Mouse (Mus musculus) inflammation-experienced regulatory T-cells, adult 6 months (primary cell): Measurements from ENCODE around the gene Tfip11. TPM values are rescaled to one million over a fixed set of nuclear protein-coding genes. Genes with fewer than 3 reads are reported as not detected.

ENCODE experiments used
- ATAC-seq: one replicate; pipeline ENCODE4 v1.8.0; 2017
- polyA plus RNA-seq, 3 experiments: library from polyadenylated mRNA; unstranded; fragments of 100-300 nt; shearing (Covaris generic); gene quantifications; one replicate each; pipeline ENCODE4 v1.2.1; 2017

The Tfip11 gene
- polyA plus RNA-seq, 3 experiments from 2014 or later = 14.7 to 26.1 (median 15.3) TPM

DNA sequence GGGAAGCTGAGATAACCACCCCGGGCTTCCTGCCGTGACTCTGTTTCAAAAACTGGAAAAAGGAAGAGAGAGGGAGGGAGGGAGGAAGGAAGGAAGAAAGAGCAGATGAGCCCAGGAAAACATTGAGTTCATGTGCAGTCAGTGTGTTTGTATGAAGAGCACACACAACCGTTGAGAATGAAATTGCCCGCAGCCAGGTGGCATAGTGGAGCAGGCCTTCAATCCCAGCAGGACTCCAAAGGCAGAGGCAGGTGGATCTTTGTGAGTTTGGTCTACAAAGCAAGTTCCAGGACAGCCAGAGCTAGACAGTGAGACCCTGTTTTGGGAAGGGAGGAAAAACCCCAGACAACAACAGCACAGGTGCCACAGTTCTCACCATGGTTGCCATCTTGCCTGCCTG lies 41.2 kb downstream of the Tfip11 start:
- ATAC-seq = no peak

- ATAC-seq = no peak
Measured at GRCm38 (mm10) chr5:112367929-112368328, 41.8 kb downstream of the Tfip11 start.

- ATAC-seq = no peak
Measured at GRCm38 (mm10) chr5:112368666-112369065, 42.5 kb downstream of the Tfip11 start.

DNA sequence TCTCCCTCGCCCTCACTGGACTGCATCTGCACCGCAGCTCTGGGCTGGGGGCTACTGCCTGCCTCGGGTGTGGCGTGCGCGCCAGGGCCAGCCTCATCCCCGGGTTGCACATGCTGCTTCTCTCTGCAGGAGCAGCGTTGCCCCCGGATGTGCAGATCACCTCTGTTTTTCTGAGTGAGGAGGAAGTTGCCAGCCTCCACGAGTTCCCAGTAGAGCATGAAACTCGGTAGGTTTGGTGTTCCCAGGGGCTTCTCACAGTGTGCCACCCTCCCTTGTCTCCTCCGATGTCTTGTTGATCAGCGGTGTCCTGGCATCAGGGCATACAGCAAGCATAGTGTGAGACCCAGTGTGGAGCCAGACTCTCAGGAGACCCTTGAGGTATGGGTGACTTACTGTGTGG lies 43.2 kb downstream of the Tfip11 start:
- ATAC-seq = no peak

- no peak for ATAC-seq
Measured at GRCm38 (mm10) chr5:112370236-112370813, 44.2 kb downstream of the Tfip11 start.

DNA sequence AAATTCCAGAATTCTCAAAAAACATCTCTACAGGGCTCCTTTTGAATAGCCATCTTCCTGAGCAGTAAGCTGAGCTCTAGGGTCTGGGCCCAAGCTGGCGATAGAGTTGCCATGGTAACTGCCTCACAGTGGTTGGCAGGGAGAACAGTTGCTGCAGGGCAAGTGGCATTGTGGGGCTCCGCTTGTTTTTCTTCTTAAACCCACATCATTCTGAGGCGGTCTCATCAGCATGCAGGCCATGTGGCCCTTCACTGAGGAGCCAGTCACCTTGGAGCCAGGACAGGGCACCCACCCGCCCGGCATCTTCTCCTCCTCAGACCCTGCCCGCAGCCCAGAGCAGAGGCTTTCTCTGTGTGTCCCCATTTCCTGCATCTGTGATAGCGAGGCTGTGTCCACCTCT lies 45.8 kb downstream of the Tfip11 start:
- ATAC-seq = no peak

GRCm38 (mm10) chr5:112376111-112376510 lies 50.0 kb downstream of the Tfip11 start:
- no peak for ATAC-seq

- peak; percentile 32 for ATAC-seq
Measured at GRCm38 (mm10) chr5:112377380-112377779, 51.2 kb downstream of the Tfip11 start.

DNA sequence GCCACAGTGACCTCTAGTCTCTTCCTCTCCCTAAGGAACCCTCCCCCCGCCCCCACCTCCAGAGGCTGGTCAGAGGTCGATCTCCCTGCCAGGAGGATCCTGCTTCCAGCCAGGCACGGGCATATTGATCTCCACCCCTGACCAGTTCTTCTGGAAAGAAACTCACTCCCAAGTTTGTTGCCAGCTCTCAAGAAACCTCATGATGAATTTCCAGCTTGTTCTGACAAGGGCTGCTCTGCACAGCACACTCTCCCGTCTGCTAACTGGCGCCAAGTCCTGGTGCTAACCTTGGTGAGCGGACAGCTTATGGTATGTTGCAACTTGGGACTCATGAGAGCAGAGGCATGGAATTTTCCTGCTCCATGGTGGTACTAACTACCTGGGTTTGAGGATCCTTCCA lies 52.6 kb downstream of the Tfip11 start:
- ATAC-seq = no peak

DNA sequence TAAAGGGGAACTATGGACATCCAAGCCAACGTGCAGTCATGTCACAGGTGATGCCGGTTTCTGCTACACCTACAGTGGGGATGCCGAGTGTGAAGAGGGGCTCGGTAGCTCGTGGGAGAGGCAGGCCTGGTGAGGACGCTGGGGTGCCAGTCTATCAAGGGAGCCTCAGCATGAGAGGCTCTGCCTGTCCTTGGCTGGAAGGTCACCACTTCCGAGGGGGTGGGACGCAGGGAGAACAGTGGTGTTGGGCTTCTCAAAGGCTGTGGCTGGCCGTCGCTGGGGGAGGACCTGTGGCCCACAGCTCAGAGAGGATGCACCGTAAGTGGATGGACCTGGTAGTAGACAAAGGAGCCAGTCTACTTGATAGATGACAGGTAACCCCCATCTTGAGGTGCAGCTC lies 55.0 kb downstream of the Tfip11 start:
- ATAC-seq = no peak

- no peak for ATAC-seq
Measured at GRCm38 (mm10) chr5:112382042-112382441, 55.9 kb downstream of the Tfip11 start.

GRCm38 (mm10) chr5:112382641-112383330 lies 56.6 kb downstream of the Tfip11 start:
- ATAC-seq = no peak

DNA sequence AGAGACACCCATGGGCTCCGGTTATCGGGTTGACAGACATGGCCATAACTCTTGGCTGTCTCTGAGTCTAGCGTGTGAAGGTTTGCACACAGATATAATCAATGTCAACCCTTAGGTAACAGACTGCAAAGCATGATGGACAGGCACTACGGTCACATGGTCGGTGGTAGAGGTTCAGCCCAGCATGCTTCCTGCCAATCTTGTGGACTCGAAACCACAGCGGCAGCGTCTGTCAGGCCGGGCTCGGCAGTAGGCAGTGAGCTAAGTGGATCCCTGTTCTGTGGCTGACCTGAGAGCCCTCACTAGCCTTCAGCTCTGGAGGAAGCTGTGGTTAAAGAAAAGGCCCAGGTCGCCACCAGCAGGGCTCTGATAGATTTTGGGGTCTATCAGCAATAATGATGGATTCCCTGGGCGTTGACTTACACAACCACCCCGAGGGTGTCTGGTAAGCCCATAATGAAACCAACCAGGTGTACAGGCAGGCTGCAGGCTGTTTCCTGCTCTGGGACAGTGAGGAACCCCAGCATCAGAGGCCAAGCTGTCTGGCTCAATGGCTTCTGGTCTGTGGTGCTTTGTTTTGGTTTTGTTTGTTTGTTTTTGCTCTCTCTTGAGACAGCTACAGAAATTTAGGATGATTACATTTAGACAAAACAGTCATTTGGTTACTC lies 58.8 kb downstream of the Tfip11 start:
- peak; percentile 63 for ATAC-seq

- ATAC-seq = no peak
Measured at GRCm38 (mm10) chr5:112385973-112386372, 59.8 kb downstream of the Tfip11 start.

Other genes with a start within 250 kb of the Tfip11 start
- 1 to 10 TPM in 1 of 3 experiments, under 1 TPM in 1, not detected in 1; 0.56 to 1.3 TPM for gene Cryba4, start 73.8 kb upstream of the Tfip11 start, polyA plus RNA-seq
- under 1 TPM in 1 of 3 experiments, not detected in 2; 0.97 TPM for gene Crybb1, start 70.5 kb upstream of the Tfip11 start, polyA plus RNA-seq
- gene Tpst2, start 49.7 kb upstream of the Tfip11 start, polyA plus RNA-seq = 100 to 1,000 TPM in 1 of 3 experiments, 10 to 100 TPM in 2; 59.1 to 111 (median 64.1) TPM
- 1 to 10 TPM; 2.9 to 4.8 (median 4.4) TPM for gene Srrd, start 16.7 kb downstream of the Tfip11 start, polyA plus RNA-seq
- gene Hps4, start 16.7 kb downstream of the Tfip11 start, polyA plus RNA-seq = 10 to 100 TPM; 13.9 to 19.0 (median 16.4) TPM
- gene Gm6583, start 29.7 kb downstream of the Tfip11 start, polyA plus RNA-seq = under 1 TPM in 1 of 3 experiments, not detected in 2; 0.25 TPM
- gene Asphd2, start 68.5 kb downstream of the Tfip11 start, polyA plus RNA-seq = not detected
- gene Gm6588, start 123.1 kb downstream of the Tfip11 start, polyA plus RNA-seq = not detected